Mouse (Mus musculus): ENCODE measurements at regions not wholly inside any gene's neighbourhood (a gene's known extent, or its start where the extent isn't known, plus 50 kb on each side); places are given as distances from the start of the nearest gene placed in this dataset.

- H3K27ac ChIP-seq (replicated peaks), result no peak overlapping the region
- no peaks in the 10 kb centered on the region for H3K9me3 ChIP-seq (replicated peaks)
- DNase-seq (ENCODE audit: low spot score), result no peak
- no peaks in the 10 kb centered on the region for H3K4me1 ChIP-seq
- no peak overlapping the region for H3K4me3 ChIP-seq
- H3K36me3 ChIP-seq, result no peaks in the 10 kb centered on the region
- no peaks in the 10 kb centered on the region for H3K27me3 ChIP-seq (ENCODE audit: low read depth, poor library complexity, severe bottlenecking)
- WGBS, result 97% methylated on average over 6 of the region's 6 CpGs
These were observed 82.9 kb upstream of the Pced1b start for GRCm38 (mm10) chr15:97163971-97164370.

- no peak for DNase-seq (ENCODE audit: low spot score)
- Histone ChIP-seq H3K27ac (replicated peaks) (no peak overlapping the region), H3K36me3 (no peaks in the 10 kb centered on the region), H3K9me3 (replicated peaks) (no peaks in the 10 kb centered on the region), H3K27me3 (ENCODE audit: low read depth, poor library complexity, severe bottlenecking) (no peaks in the 10 kb centered on the region), H3K4me3 (no peak overlapping the region), H3K4me1 (no peaks in the 10 kb centered on the region)
- WGBS, result 91% methylated on average over 8 of the region's 8 CpGs
These were observed 83.8 kb upstream of the Pced1b start for GRCm38 (mm10) chr15:97163090-97163489.

GRCm38 (mm10) chr15:97162305-97162704, 84.6 kb upstream of the Pced1b start:
- no peaks in the 10 kb centered on the region for H3K27me3 ChIP-seq (ENCODE audit: low read depth, poor library complexity, severe bottlenecking)
- H3K4me3 ChIP-seq, result no peak overlapping the region
- 91% methylated on average over 8 of the region's 8 CpGs for WGBS
- H3K27ac ChIP-seq (replicated peaks), result no peak overlapping the region
- no peaks in the 10 kb centered on the region for H3K4me1 ChIP-seq
- H3K9me3 ChIP-seq (replicated peaks), result no peaks in the 10 kb centered on the region
- no peak for DNase-seq (ENCODE audit: low spot score)
- no peaks in the 10 kb centered on the region for H3K36me3 ChIP-seq

- DNase-seq (ENCODE audit: low spot score), result no peak
- Histone ChIP-seq H3K27ac (replicated peaks) (no peak overlapping the region), H3K9me3 (replicated peaks) (no peaks in the 10 kb centered on the region), H3K4me1 (no peaks in the 10 kb centered on the region), H3K36me3 (no peaks in the 10 kb centered on the region), H3K27me3 (ENCODE audit: low read depth, poor library complexity, severe bottlenecking) (no peaks in the 10 kb centered on the region), H3K4me3 (no peak overlapping the region)
- WGBS, result 85% methylated on average over 5 of the region's 5 CpGs
These were observed 85.4 kb upstream of the Pced1b start for GRCm38 (mm10) chr15:97161530-97161929.

- no peak for DNase-seq (ENCODE audit: low spot score)
- H3K27me3 ChIP-seq (ENCODE audit: low read depth, poor library complexity, severe bottlenecking), result no peaks in the 10 kb centered on the region
- H3K9me3 ChIP-seq (replicated peaks), result no peaks in the 10 kb centered on the region
- no peak overlapping the region for H3K27ac ChIP-seq (replicated peaks)
- no peaks in the 10 kb centered on the region for H3K36me3 ChIP-seq
- 88% methylated on average over 8 of the region's 8 CpGs for WGBS
- no peaks in the 10 kb centered on the region for H3K4me1 ChIP-seq
- no peak overlapping the region for H3K4me3 ChIP-seq
These were observed 94.6 kb upstream of the Pced1b start for GRCm38 (mm10) chr15:97152354-97152753.

- H3K36me3 ChIP-seq, result no peaks in the 10 kb centered on the region
- no peak for DNase-seq (ENCODE audit: low spot score)
- 87% methylated on average over 12 of the region's 12 CpGs for WGBS
- H3K27ac ChIP-seq (replicated peaks), result no peak overlapping the region
- no peaks in the 10 kb centered on the region for H3K27me3 ChIP-seq (ENCODE audit: low read depth, poor library complexity, severe bottlenecking)
- H3K4me1 ChIP-seq, result no peaks in the 10 kb centered on the region
- H3K4me3 ChIP-seq, result no peak overlapping the region
- no peaks in the 10 kb centered on the region for H3K9me3 ChIP-seq (replicated peaks)
These were observed 95.1 kb upstream of the Pced1b start for GRCm38 (mm10) chr15:97151793-97152192.

- no peak overlapping the region for H3K27ac ChIP-seq (replicated peaks)
These were observed 95.4 kb upstream of the Slc38a4 start for GRCm38 (mm10) chr15:97150983-97151735.

GRCm38 (mm10) chr15:97141958-97142357, 86.2 kb upstream of the Slc38a4 start:
- Histone ChIP-seq H3K9me3 (replicated peaks) (peaks cover 3% of the 10 kb centered on the region; the same call in 1 of the 2 replicates), H3K27me3 (ENCODE audit: low read depth, poor library complexity, severe bottlenecking) (no peaks in the 10 kb centered on the region), H3K4me3 (no peak overlapping the region), H3K36me3 (no peaks in the 10 kb centered on the region), H3K27ac (replicated peaks) (no peak overlapping the region), H3K4me1 (no peaks in the 10 kb centered on the region)
- 87% methylated on average over 2 of the region's 2 CpGs for WGBS
- no peak for DNase-seq (ENCODE audit: low spot score)

More at GRCm38 (mm10) chr15:97150983-97151735, 95.4 kb upstream of the Slc38a4 start:
- H3K9me3 ChIP-seq (replicated peaks), result no peaks in the 10 kb centered on the region
- no peak for DNase-seq (ENCODE audit: low spot score)
- no peaks in the 10 kb centered on the region for H3K27me3 ChIP-seq (ENCODE audit: low read depth, poor library complexity, severe bottlenecking)
- 90% methylated on average over 10 of the region's 10 CpGs for WGBS
- no peak overlapping the region for H3K4me3 ChIP-seq
- no peaks in the 10 kb centered on the region for H3K4me1 ChIP-seq
- no peaks in the 10 kb centered on the region for H3K36me3 ChIP-seq

GRCm38 (mm10) chr15:97138265-97138664, 82.5 kb upstream of the Slc38a4 start:
- Histone ChIP-seq H3K27ac (replicated peaks) (no peak overlapping the region), H3K36me3 (no peaks in the 10 kb centered on the region), H3K27me3 (ENCODE audit: low read depth, poor library complexity, severe bottlenecking) (no peaks in the 10 kb centered on the region), H3K9me3 (replicated peaks) (peaks cover 3% of the 10 kb centered on the region; the same call in 1 of the 2 replicates), H3K4me1 (no peaks in the 10 kb centered on the region), H3K4me3 (no peak overlapping the region)
- no peak for DNase-seq (ENCODE audit: low spot score)
- WGBS, result 84% methylated on average over 3 of the region's 3 CpGs

- H3K27ac ChIP-seq (replicated peaks), result no peak overlapping the region
- DNase-seq (ENCODE audit: low spot score), result peak; percentile 39
- H3K27me3 ChIP-seq (ENCODE audit: low read depth, poor library complexity, severe bottlenecking), result no peaks in the 10 kb centered on the region
- no peaks in the 10 kb centered on the region for H3K4me1 ChIP-seq
- H3K36me3 ChIP-seq, result no peaks in the 10 kb centered on the region
- 15% methylated on average over 11 of the region's 11 CpGs for WGBS
- H3K9me3 ChIP-seq (replicated peaks), result peaks cover 3% of the 10 kb centered on the region; the same call in 1 of the 2 replicates
- H3K4me3 ChIP-seq, result no peak overlapping the region
These were observed 79.5 kb upstream of the Slc38a4 start for GRCm38 (mm10) chr15:97135291-97135690.

- WGBS, result 94% methylated on average over 8 of the region's 8 CpGs
- H3K4me3 ChIP-seq, result no peak overlapping the region
- H3K27ac ChIP-seq (replicated peaks), result no peak overlapping the region
- no peak for DNase-seq (ENCODE audit: low spot score)
- H3K36me3 ChIP-seq, result no peaks in the 10 kb centered on the region
- H3K4me1 ChIP-seq, result no peaks in the 10 kb centered on the region
- no peaks in the 10 kb centered on the region for H3K9me3 ChIP-seq (replicated peaks)
- H3K27me3 ChIP-seq (ENCODE audit: low read depth, poor library complexity, severe bottlenecking), result no peaks in the 10 kb centered on the region
These were observed 72.0 kb upstream of the Slc38a4 start for GRCm38 (mm10) chr15:97127771-97128170.

- Histone ChIP-seq H3K9me3 (replicated peaks) (no peaks in the 10 kb centered on the region), H3K27ac (replicated peaks) (no peak overlapping the region), H3K27me3 (ENCODE audit: low read depth, poor library complexity, severe bottlenecking) (no peaks in the 10 kb centered on the region), H3K4me3 (no peak overlapping the region), H3K36me3 (no peaks in the 10 kb centered on the region), H3K4me1 (no peaks in the 10 kb centered on the region)
- 83% methylated on average over 15 of the region's 15 CpGs for WGBS
- no peak for DNase-seq (ENCODE audit: low spot score)
These were observed 70.4 kb upstream of the Slc38a4 start for GRCm38 (mm10) chr15:97125836-97126822.

- 94% methylated on average over 6 of the region's 6 CpGs for WGBS
- no peaks in the 10 kb centered on the region for H3K9me3 ChIP-seq (replicated peaks)
These were observed 66.5 kb upstream of the Slc38a4 start for GRCm38 (mm10) chr15:97122263-97122662.

More at GRCm38 (mm10) chr15:97122263-97122662, 66.5 kb upstream of the Slc38a4 start:
- Histone ChIP-seq H3K4me1 (no peaks in the 10 kb centered on the region), H3K27ac (replicated peaks) (no peak overlapping the region), H3K4me3 (no peak overlapping the region), H3K36me3 (no peaks in the 10 kb centered on the region), H3K27me3 (ENCODE audit: low read depth, poor library complexity, severe bottlenecking) (no peaks in the 10 kb centered on the region)
- no peak for DNase-seq (ENCODE audit: low spot score)

Data from midbrain, embryonic 10.5 days (tissue).